Mouse (Mus musculus): ENCODE measurements at regions not wholly inside any gene's neighbourhood (a gene's known extent, or its start where the extent isn't known, plus 50 kb on each side); places are given as distances from the start of the nearest gene placed in this dataset.

DNA sequence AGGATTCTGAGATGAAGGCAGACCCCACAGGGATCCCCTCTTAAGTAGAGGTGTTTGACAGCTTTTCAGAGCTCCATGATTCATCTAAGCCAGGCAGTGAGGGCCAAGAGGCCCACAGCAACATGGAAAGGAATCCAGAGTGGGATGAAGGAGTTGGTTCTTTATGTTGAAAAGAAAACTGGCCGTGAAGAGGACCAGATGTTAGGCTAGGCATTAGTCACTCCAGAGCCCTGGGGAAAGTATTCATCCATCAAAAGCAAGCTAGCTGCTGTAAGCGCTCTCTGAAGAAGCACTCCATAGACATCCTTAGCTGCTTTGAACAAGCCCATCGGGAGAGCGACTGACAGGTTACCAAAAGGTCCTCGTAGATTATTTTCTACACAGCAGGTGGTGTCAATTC, 383.6 kb downstream of the Cd83 start:
- no peak for TF ChIP-seq CTCF (IDR thresholded peaks at IDR 0.05; ENCODE audit: low read depth)
- no peak for TF ChIP-seq EP300 (IDR thresholded peaks at IDR 0.05; ENCODE audit: low read depth)
